Mouse (Mus musculus) urinary bladder, postnatal 4 days (tissue): ENCODE results near the gene Atxn2l.

ENCODE experiments used
- DNase-seq, 2 experiments: peaks; one replicate each; pipeline ENCODE4 v3.0.0; 2021 to 2022; ENCODE audit warnings: low spot score in 2 of 2

Gene Atxn2l

GRCm38 (mm10) chr7:126463004-126463403 is 40.2 kb downstream of the Atxn2l start, which contains the start of gene Atp2a1:
TSS of gene Atp2a1 (minus strand) at chr7:126463108.
- DNase-seq: no peak

DNA sequence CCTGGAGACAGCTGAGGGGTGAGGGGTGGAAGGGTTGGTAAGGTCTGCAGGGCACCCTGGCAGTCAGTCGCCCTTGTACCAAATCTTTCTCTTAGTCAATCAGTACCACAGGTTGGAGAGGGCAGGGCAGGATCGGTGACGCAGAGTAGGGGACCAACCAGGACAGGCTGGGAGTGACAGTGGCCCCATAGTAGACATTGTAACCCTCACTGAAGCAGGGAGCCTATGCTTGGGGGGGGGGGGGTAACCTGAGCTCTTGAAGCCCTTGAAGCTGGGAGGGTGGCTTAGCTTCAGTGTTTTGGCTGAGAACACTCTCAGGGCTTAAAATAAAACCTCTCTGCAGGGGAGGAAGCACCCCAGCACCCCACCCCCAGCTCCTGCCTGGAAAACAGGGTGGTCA is 41.6 kb downstream of the Atxn2l start:
- no peak for DNase-seq

DNA sequence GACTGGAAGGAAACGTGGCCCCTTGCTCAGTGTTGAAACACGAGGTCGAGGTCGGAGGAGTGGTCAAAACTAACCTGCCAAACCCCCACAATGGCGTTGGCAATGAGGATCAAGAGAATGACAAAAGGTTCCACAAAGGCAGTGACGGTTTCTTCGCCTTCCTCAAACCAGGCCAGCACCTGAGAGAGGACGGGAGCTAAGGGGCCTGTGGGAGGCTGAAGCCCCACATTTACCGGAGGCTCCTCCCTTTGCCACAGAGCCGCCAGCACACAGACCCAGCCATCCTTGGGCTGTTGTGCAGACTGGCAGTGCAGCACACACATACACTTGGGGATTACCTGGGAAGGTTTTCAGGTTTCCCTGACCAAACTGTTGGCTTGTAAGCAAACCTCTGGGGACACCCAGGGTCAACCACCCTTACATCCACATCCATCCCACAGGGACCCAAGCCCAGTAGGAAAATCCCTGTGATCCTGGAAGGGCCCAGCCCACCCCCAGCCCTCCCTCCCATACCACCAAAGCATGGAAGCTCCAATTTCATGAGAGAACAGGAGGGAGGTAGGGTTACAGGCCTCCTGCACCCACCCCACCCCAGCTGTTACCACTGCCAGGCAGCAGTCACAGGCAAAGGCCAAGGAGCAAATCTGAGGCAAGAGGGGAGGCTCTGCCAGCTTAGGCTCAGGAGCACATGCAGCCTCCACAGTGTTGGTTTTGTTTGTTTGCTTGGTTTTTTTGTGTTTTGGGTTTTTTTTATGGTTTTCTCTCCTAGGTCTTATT is 42.4 kb downstream of the Atxn2l start:
- DNase-seq: no peak

DNA sequence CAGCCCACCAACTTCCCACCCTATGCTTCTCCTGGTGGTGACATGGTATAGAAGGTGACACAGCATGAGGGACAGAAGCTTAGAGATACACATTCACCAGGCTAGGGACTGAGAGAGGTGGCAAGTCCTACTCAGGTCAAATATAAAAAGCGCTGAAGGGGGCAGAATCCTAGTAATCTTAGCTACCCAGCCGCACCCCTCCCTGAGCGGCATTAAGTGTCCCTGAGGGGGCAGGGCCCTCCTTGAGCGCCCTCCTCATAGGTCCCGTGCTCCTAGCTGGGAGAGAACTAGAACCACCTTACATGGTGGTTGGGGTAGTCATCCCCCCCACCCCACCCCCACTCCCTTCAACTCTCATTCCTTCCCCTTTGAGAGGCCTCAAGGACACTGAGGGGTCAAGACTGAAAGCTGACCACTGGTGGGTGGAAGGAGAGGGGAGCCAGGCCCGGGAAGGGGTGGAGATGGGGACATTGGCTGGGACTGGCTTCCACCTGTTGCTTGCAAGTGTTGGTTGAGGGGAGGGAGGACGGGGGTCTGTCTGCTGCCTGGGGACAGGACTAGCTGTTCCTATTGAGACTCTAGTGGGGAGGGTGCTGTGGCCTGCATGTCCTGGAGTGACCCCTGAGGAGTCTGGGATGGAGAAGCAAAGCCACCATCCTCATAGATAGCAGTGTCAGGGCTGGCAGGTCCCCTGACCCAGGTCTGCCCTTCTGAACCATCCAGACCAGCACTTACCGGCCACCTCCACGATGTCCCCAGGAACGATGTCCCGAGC is 44.2 kb downstream of the Atxn2l start:
- no peak for DNase-seq

DNA sequence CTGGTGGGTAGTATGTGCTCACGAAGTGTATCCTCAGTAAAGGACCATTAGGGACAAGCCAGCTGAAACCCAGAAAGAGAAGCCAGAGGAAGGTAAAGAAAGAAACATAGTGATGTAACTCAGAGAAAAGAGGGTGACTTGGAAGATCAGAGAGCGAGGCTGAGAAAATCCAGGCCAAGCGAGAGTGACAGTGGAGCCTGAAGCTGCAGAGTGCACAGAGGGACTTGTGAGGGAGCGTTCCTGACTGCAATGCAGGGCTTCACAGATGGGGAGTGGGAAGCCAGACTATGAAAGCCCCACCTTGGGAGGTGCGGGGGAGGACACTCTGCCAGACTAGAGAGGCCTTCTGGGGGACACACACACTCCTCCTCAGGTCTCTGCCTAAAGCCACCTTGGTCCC is 45.0 kb downstream of the Atxn2l start:
- DNase-seq: no peak

DNA sequence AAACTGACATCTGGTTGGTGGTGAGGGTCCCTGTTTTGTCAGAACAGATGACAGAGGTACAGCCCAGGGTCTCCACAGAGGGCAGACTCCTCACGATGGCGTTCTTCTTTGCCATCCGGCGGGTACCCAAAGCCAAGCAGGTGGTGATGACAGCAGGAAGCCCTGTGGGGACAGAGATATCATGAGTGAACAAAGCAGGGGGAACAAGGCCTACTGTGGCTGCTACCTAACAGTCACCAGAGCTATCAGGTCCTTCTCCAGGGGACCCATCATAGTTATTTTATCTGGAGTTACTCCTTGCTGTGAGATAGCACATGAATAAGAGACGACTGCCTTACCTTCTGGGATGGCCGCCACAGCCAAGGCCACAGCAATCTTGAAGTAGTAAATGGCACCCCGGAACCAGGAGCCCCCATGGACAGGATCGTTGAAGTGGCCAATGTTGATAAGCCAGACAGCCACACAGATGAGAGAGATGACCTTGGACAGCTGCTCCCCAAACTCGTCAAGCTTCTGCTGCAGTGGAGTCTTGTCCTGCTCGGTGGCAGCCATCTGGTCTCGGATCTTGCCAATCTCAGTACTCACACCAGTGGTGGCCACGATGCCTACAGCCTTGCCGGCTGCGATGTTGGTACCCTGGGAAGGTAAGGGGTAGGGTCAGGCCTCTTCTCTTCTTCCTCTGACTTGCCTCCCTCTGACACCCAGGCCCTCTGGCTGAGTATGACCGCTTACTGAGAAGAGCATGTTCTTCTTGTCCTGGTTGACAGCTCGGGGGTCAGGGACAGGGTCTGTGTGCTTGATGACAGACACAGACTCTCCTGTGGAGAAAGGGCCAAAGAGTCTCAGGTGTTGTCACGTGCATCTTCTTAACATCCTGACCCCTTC is 46.6 kb downstream of the Atxn2l start:
- no peak for DNase-seq

GRCm38 (mm10) chr7:126455242-126455641 is 48.0 kb downstream of the Atxn2l start:
- DNase-seq: no peak

DNA sequence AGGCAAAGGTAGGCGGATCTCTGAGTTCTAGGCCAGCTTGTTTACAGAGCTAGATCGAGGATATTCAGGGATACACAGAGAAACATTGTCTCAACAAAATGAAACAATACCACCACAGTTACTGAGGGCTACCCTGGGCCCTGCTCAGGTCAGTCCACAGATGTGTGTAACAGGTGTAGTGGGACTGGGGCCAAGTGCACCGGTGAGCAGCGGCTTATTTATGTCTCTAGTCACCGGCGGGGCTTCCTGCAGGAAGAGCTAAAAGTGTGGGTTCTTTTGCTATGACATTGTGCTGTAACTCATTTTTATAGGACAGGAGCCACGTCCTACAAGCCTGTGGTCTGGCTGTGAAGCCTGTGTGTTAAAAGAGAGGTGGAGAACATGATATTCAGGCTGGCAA is 49.4 kb downstream of the Atxn2l start:
- DNase-seq: no peak

DNA sequence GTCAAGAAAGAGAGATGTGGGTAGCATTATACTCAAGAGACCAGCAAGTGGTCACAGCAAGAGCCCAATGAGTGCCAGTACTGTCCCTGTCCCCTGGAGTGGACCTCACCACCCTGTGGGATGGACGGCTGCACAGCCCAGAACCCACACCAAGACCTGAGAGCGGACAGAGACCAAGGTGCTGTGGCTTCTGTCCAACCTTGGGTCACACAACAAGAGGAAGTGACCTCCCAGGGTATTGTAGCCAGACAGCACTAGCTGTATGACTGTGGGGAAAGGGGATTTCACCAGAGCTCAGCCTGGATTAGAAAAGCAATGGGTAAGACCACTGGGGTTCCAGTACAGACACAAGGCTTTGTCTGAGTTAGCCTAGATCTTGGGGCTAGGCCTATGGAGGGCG is 51.0 kb downstream of the Atxn2l start:
- DNase-seq: no peak

- DNase-seq: no peak
These were observed 52.6 kb downstream of the Atxn2l start for GRCm38 (mm10) chr7:126450641-126451040.

DNA sequence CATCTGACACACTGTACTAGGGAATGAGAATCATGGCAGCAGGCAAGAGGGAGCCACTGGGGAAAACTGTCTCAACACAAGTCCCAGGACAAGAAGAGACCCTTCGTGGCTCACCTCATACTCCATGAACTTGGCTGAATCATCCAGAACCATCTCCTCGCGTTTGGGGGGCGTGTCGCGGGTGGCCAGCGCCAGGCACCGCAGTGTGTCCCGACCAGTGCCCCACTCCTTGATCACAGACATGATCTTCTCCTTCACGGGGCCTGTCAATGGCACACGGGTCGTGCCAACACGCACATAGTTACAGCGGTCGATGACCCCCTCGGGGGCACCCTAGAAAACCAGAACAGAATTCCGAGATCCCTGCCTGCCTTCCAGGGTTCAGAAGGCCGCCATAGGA is 53.2 kb downstream of the Atxn2l start:
- DNase-seq: no peak

GRCm38 (mm10) chr7:126448481-126448880 is 54.8 kb downstream of the Atxn2l start:
- DNase-seq: no peak

- DNase-seq: no peak
These were observed 57.0 kb downstream of the Atxn2l start for GRCm38 (mm10) chr7:126446217-126446616.

DNA sequence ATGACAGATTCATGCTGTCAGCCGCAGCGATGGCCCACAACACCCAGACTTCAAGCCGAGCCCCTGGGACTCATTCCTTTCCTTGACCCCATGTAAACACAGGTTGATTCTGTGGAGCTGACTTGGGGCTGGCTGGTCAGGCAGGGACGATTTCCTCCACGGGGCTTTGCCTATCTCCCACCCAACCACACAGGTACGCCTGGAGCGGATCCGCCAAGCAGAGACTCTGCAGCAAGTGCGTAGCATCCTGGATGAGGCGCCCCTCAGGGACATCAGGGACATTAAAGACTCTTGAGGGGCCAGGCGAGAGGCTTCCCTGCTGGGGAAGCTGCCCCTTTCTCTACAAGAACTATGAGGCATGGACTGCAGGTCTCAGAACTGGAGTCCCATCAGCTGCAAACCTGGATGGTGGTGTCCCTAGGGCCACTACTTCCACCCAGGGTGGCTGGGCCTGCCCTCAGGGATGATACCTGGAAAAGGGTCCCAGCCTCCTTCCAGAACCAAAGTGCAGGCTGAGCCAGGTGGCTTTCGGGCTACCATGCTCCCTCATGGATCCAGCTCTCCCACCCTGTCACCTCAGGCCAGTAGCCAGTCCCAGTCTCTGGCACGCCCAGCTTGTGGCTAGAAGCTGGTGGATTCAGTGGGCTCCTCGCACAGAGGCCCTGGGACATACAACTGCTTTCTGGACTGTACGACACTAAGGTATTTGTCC is 58.0 kb downstream of the Atxn2l start:
- DNase-seq: no peak

GRCm38 (mm10) chr7:126444536-126444935 is 58.7 kb downstream of the Atxn2l start:
- no peak for DNase-seq

GRCm38 (mm10) chr7:126443997-126444396 is 59.2 kb downstream of the Atxn2l start:
- no peak for DNase-seq
